Mouse (Mus musculus) brain, embryonic 14.5 days (tissue): Measurements from ENCODE around the gene Ifi27. TPM values are rescaled to one million over a fixed set of nuclear protein-coding genes. Genes with fewer than 3 reads are reported as not detected.
"Not testable (repeated sequence)": the region's sequence is repeated elsewhere in the genome, so short reads cannot be mapped to it uniquely, and the experiment has no call there.

ENCODE experiments used
- DNase-seq: peaks from one replicate; pipeline ENCODE4 v3.0.0-alpha.2; 2011; ENCODE audit warnings: low read depth
- CTCF ChIP-seq: fragments of 200-500 bp; IDR thresholded peaks from 2 replicates; pipeline ENCODE4 v1.5.1; 2012; ENCODE audit warnings: inconsistent platforms, mild to moderate bottlenecking, moderate library complexity, borderline replicate concordance; ENCODE audit not compliant: insufficient read depth, insufficient read length; ENCODE audit errors: extremely low read depth
- POLR2A ChIP-seq: fragments of 200-500 bp; IDR thresholded peaks from 2 replicates; pipeline ENCODE4 v1.6.1; 2012; ENCODE audit warnings: mild to moderate bottlenecking, inconsistent platforms, borderline replicate concordance; ENCODE audit not compliant: poor library complexity, insufficient read depth, insufficient read length, severe bottlenecking; ENCODE audit errors: extremely low read depth
- polyA plus RNA-seq: library from polyadenylated mRNA; depleted of rRNA; stranded (reverse); fragments of >200 nt; gene quantifications from 2 replicates; pipeline ENCODE4 v1.2.3, GENCODE M21; 2012; rRNA removed

Gene Ifi27
- polyA plus RNA-seq, 1 experiment: 10.6 TPM

GRCm38 (mm10) chr12:103482781-103483180 lies 48.8 kb downstream of the Ifi27 start:
- TF ChIP-seq CTCF (no peak), POLR2A (no peak)
- no peak for DNase-seq

GRCm38 (mm10) chr12:103484200-103484972 lies 50.4 kb downstream of the Ifi27 start:
- not testable (repeated sequence) for DNase-seq

GRCm38 (mm10) chr12:103486726-103487125 lies 52.7 kb downstream of the Ifi27 start:
- DNase-seq: no peak
- TF ChIP-seq CTCF: no peak
- no peak for TF ChIP-seq POLR2A

GRCm38 (mm10) chr12:103487276-103487675 lies 53.3 kb downstream of the Ifi27 start:
- no peak for DNase-seq
- TF ChIP-seq POLR2A (no peak), CTCF (no peak)

- no peak for DNase-seq
Observed at GRCm38 (mm10) chr12:103487750-103488149, 53.7 kb downstream of the Ifi27 start.

More at GRCm38 (mm10) chr12:103487750-103488149, 53.7 kb downstream of the Ifi27 start:
- TF ChIP-seq POLR2A: no peak
- TF ChIP-seq CTCF: no peak

Other genes starting within 250 kb of the Ifi27 start
- gene Prima1, start 192.1 kb upstream of the Ifi27 start, polyA plus RNA-seq: 2.3 and 2.6 TPM in 2 replicates
- 12.3 and 16.0 TPM in 2 replicates for gene Fam181a, start 123.2 kb upstream of the Ifi27 start, polyA plus RNA-seq
- 1.2 and 1.3 TPM in 2 replicates for gene Asb2, start 78.2 kb upstream of the Ifi27 start, polyA plus RNA-seq
- 17.7 and 18.0 TPM in 2 replicates for gene Otub2, start 45.5 kb upstream of the Ifi27 start, polyA plus RNA-seq
- 2.1 and 3.6 TPM in 2 replicates for gene 9330161L09Rik, start 26.4 kb upstream of the Ifi27 start, polyA plus RNA-seq
- gene Ddx24, start 8.4 kb upstream of the Ifi27 start, polyA plus RNA-seq: 65.2 and 82.8 TPM in 2 replicates
- 5.1 and 7.3 TPM in 2 replicates for gene Ifi27l2a, start 9.5 kb downstream of the Ifi27 start, polyA plus RNA-seq
- not detected in 2 replicates for gene Ifi27l2b, start 23.0 kb downstream of the Ifi27 start, polyA plus RNA-seq
- 3.6 and 3.7 TPM in 2 replicates for gene Ppp4r4, start 98.1 kb downstream of the Ifi27 start, polyA plus RNA-seq
- gene Serpina10, start 197.2 kb downstream of the Ifi27 start, polyA plus RNA-seq: not detected in 2 replicates
- 0.26 TPM in 1 of 2 replicates, not detected in the other for gene Serpina6, start 223.0 kb downstream of the Ifi27 start, polyA plus RNA-seq
- not detected in 2 replicates for gene Serpina16, start 241.9 kb downstream of the Ifi27 start, polyA plus RNA-seq